Mouse (Mus musculus) 3134 (cell line): Measurements from ENCODE around the gene Asb5.

ENCODE experiments used
- DNase-seq: peaks from one replicate; pipeline ENCODE4 v3.0.0-alpha.2; 2011; ENCODE audit warnings: low spot score; ENCODE audit not compliant: insufficient read length; ENCODE audit errors: extremely low read depth

The Asb5 gene

DNA sequence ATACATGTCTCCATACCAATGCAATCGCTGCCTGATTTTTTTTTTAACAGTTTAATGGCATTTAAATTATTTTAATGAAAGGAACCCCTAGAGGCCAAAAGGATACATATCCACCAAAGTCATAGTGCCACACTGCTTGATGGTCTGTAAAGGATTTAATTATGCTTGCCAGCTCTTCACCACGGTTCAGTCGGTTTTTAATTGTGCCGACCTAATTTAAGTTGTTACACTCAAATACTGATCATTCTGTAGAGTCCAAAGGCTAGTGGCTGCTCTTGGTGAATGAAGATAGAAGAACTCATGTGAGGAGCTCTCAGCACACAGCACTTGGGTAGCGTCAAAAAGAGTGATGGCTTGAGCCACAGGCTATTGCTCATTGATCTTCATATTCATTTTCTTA, 5.8 kb downstream of the Asb5 start:
- DNase-seq: no peak

DNA sequence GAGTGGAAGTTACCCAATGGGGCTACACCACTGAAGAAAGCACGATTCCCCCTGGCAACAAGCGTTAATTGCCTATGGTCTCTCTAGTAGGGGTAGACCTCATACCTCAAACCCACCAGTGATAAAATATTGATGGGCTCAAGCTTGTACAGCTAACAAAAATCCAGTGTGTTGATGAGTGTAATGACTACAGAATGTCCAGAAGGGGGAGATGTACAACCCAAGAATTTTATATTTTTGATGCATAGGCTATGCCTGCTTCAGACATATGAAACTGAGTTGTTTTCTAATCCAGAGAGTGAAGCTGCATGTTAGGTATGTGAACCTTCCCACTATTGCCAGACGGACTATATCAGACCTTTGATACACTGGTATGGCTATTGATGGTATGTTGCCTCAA, 7.9 kb downstream of the Asb5 start:
- DNase-seq: no peak

DNA sequence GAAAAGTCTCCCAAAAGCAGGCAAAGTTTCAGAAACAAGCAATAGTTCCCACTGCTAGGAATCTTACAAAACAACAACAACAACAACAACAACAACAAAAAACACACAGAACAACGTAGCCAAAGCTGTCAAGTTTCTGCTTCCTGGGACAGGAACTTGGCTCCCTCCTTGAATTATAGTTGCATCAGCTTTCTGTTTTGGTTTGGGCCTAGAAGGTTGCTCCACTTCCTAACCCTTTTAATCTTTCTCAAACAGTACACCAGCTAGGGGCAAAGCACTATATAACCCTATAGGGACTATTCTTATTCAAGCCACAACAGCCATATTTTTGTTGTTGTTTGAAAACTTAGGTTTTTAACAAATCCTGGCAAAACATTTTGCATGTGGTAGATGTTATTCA, 12.0 kb downstream of the Asb5 start:
- no peak for DNase-seq

DNA sequence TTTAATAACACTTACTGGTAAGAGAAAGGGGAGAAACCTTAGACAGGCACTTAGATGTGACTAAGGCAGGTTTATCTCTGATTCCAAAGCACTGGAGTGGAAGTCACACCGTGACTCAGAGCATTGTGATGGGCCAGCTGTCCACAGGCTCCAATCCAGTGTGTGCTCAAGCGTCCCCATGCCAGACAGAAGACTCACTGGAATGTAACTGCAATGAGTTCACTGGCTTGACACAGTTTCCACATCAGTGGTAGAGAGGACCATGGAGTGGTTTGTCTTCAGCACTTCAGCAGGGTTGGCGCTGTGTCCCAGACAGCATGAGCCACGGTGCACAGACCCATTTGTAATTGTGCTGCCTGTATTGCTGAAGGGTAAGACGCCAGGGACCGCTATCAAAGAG, 19.0 kb downstream of the Asb5 start:
- DNase-seq: peak; percentile 73

DNA sequence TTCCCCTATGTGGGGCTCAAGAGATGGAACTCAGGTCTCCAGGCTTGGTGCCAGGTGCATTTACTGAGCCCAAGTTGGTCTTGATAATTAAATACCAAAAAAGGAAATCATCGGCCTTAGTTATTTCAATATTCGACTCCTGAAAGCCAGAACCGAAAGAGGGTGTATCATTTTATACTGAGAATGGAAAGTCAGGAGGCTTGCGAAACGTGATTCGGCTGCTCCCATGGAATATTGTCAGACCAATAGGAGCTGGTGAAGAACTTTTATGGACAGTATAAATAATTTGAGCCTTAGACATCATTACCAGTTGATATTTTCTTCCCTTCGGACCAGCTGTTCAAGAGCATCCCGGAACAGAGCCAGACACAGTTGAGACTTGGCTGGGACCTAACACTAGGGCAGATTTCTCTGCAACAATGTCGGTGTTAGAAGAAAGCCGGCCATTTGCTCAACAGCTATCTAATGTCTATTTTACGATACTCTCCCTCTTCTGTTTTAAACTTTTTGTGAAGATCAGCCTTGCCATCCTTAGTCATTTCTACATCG, 20.7 kb downstream of the Asb5 start:
- DNase-seq: no peak

DNA sequence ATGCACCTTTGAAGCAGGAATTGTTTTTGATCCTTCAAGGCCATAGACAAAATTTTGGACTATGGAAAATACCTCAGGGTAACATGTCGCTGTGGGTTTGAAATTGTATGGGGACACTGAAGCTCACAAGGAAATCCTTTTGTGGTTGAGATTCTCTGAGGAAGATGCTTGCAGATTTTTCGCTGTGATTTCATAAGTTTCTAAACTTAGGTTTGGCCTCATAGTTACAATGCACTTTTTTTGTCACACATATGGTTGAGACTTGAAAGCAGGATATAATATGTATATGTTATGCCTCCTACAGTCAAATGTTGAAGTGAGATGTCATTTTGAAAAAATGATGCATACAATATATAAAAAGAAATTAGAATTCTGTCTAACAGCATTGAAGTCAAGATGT, 25.5 kb downstream of the Asb5 start:
- no peak for DNase-seq

DNA sequence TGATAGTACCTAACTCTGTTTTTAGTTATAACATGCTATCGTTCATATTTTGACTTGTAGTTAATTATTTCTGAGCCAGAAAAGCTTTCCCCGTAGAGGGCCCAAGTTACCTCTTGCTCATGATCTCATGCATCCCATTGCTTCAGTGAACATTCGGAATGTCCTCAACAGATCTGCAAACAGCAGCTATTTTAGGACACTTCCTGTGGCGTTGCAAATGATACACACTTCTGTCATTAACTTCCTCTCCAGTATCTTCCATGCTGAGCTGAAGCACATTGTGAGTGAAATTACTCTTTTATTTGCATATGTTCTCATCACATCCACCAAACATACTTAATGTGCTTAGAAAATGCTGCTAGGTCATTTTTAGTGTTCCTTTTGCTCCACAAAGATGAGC, 32.8 kb downstream of the Asb5 start:
- DNase-seq: no peak

DNA sequence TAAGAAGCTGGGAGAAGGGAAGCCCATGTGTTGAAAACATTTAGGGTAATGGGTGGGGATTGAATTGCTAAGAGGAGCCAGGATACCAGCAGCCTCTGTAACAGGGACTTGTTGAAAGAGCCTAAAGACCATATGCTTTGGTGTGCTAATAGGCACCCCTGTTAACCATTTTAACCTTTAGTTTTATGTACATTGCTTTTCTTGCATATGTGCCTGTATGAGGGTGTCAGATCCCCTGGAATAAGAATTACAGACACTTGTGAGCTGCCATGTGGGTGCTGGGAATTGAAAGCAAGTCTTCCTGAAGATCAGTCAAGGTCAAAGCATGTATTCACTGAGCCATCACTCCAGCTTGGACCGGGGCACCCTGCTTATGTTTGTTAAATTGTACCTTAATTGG, 35.8 kb downstream of the Asb5 start:
- no peak for DNase-seq

DNA sequence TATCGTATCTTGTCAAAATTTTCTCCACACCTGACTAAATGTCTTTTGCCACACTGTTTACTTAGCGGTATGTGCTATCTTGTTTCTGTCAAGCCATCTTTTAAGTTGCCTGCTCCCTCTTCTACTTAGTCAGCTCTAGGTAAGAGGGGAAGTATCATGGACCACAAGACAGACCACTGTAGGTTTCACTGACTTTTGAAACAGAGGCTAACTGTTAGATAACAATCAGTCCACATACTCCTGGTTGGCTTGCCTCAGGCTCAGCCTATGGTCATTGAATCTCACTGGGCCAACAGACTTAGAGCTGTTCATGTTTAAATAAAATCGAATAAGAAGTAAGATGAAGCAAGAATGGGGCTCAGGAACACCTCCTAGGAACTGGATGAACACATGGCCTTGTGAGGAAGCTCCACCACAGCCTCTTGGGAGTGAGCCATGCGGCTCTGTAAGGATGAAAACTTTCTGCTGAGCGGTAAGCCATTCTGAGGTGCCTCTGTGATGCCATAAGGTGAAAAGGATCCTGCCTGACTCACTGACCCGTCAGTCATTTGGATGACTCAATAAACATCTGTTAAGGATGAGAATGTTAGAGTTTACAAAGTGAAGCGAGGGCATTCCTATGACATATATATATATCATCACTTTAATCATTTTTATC, 36.4 kb downstream of the Asb5 start:
- DNase-seq: peak; percentile 10

DNA sequence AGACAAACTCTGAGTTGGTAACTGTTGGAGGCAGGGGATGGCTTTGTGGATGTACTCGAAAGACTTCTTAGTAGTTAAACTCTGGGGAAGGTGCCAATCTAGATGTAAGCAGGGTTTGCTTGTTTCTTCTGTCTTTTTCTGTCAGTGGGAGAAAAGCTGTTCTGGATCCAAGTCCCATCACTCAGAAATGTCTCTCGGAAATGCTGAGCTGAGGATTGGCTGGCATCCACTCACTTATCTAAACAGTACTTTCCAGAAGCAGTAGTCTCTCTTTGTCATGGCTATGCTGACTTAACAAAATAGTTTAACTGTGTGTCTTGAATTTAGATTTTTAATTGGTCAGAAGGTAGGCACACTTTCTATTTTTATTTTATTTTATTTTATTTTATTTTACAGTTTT, 37.8 kb downstream of the Asb5 start:
- DNase-seq: no peak

DNA sequence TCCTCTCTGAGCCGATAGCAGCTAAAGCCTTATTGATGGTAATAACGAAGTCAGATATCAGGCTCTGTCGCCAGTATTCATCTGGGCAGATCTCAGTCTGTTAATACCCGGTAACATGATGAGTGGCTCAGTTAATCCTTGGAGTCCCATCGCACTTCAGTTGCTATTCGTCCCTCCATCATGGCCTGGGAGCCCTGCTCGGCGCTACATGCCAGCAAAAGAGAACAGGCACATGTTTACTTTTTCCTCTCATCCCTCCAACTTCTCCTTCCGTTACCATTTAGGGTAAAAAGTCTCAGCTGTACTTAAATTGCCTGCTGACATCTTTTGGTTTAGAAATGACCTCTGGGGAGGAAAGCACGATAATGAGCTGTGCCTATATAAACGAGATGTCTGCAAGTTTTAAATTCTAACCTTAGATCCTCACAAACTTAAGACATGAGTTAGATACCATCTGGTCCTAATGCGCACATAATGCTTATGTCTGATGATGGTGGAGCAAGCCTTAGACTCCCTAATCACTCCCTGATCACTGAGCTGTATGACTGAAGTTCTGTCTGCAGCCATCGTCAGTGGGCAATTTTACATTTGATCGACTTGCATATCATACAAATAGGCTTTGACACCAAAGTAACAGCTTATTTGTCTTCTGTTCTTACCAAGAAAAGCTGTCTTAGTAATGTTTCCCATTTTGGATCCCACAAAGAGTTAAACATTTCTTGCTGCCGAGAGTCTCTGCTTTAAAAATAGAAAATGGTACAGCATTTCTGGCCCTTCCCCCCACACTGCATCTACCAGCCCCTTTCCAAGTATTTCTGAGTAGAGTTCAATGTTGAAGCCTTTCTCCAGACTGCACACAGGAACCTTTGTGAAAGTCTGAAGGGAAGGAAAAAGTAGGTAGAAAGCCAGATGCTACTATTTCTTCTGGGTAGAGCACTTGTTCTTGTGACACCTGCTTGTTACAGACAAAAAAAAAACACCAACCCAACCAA, 41.5 kb downstream of the Asb5 start:
- DNase-seq: no peak

DNA sequence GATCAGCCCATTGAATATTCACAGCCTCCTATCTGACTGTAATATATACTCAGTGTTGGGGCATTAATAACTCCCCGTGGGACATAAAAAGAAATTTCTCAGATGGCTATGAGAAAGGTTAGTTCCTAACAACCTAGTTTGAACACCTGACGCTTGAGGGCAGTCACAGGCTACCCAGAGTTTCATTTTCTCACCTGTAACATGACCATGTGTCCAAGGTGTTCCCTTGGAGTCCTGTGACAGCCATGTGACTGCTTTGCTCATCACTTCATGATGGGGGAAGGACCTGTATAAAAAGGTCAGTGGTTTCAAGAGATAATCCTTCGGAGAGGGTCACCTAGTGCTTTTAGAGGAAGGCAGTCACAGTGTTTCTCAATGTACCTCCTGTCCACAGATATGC, 52.1 kb downstream of the Asb5 start:
- no peak for DNase-seq

DNA sequence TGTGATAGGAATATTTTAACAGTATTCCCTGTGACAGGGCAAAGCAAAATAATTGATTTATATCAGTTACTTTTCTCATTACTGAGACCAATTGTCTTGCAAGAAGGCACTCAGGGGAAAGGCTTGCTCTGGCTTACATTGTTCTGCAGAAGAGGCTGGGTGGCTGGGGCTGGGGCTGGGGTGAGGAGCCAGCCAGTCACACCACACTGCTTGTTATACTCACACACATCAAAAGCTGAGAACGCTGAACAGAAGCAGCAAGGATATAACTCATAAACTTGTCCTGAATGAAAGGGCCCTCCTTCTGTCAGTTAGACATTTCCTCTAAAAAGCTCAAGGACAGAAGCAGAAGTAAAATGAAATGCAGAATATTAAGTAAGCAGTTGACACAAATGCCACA, 53.5 kb downstream of the Asb5 start:
- no peak for DNase-seq

DNA sequence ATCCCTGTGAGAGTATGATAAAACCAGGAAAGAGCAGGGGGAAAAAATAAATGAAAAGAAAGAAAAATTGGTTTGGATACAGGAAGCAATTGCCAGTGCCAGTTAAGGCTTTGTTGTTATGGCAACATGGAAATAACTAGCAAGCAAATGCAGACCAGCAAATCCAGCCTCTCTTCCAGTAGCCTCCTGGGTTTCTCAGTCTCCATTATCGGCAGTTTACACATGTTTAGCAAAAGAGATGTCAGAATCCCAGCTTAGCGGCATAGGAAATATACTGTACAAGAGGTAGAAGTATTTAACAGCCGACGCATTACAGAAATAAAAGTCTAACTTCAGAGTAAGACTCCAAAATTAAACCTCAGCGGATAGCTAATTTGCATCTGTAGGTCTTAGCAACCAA, 65.3 kb downstream of the Asb5 start:
- DNase-seq: no peak

DNA sequence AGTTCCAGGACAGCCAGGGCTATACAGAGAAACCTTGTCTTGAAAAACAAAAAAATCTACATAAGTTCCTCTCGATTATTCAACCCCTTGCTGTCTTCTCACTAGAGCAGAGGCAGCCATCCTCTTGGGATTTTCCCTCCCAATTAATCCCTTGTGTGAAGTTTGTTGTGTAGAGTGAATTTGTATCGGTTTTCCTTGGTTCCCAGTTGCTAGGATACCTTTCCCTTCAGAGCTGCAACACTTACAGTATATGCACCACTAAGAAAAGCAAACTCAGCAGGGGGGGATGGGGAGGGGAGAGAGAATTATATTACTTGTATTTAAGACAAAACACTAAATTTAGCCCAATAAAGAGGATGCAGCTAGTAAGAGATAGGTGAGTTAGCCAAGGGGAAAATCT, 66.7 kb downstream of the Asb5 start:
- DNase-seq: no peak

DNA sequence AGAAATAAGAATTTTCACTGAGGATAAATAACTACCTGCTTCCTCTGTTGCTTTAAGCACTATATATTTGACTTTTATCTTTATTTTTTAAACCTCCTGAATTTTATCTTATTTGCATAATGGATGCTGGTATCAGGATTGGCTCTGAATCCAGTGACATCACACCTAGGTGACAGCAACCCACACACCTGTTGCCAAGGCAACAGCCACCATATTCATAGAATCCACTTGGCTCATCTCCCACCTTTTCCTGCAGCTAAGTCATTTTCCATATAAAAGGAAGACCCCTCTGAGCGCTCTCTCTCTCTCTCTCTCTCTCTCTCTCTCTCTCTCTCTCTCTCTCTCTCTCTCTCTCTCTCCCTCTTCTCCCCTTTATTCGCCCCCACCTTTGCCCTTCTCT, 67.6 kb downstream of the Asb5 start:
- no peak for DNase-seq

DNA sequence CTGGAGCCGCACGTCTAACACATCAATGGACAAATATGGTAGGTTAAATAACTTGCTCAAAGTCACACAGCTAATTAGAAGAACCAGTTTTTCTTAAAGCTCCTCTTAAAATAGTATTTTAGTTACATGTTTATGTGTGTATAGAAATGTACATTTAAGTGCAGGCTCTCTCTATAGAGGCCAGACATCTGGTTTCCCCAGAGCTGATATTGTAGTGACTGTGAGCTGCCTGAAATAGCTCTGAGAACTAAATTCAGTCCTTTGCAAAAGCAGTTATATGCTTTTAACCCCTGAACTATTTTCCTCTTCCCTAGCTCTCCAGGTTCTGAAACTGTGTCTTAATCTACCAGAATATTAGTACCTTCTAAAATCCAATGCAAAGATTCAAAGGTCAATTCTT, 68.0 kb downstream of the Asb5 start:
- DNase-seq: no peak

DNA sequence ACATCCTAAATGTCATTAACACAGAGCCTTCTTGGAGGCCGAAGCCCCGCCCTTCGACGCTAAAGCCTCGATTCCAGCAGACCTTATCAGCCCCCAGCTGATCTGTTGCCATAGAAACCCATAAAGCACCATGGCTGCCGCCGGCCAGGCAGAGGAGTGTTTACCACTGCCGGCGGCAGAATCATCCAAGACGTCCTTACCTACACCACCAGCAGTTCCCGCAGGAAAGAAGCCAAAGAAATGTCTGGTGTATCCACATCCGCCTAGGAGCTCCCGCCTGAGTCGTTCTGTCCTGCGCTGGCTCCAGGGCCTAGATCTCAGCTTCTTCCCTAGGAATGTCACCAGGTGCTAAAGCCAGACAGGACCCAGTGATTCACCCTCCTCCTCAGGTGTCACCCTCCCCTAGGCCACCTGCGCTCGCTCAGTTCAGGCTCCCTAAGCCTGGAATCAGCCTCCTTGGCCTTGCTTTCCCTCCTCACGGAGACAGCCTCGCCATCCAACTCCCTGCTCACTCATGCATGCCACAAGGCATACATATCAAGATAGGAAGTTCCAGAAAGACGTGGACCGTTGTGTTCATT, 71.4 kb downstream of the Asb5 start, which contains the start of gene Spata4:
Spata4 (plus strand) TSS at position 111 of the 581 bp plus-strand sequence.
- no peak for DNase-seq

DNA sequence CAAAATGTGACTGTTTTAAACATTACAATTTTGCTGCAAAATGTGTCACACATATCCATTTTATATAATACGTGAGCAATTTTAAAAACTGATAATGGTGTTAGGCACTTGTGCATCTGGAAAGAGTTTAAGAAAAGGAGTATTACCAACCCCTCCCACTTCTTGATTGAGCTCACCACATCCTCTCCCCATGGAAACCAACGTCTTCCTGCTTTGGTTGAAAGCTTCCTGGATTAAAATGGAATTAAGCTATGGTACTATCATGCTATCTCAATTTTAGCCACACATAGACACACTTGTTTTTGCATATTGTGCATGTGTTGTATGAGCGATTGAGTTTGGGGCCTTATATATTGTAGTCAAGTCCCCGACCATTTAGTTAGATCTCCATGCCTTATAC, 74.1 kb downstream of the Asb5 start:
- DNase-seq: no peak

DNA sequence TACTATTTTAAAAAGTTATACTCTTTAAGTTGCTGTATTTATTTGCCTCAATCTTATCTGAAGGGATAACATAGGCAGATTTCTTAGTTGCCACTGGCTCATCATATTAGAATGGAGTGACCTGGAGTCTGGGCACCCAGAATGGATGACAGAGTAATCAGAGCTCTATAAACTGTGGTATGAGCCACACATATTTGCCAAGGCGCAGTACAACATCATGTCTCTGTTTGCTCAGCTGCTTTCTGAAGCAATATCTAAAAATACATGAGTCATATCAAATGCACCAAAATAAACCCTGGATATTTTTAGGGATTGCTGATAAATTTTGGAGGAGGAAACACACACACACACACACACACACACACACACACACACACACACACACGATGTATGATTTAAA, 80.0 kb downstream of the Asb5 start:
- peak; percentile 45 for DNase-seq

DNA sequence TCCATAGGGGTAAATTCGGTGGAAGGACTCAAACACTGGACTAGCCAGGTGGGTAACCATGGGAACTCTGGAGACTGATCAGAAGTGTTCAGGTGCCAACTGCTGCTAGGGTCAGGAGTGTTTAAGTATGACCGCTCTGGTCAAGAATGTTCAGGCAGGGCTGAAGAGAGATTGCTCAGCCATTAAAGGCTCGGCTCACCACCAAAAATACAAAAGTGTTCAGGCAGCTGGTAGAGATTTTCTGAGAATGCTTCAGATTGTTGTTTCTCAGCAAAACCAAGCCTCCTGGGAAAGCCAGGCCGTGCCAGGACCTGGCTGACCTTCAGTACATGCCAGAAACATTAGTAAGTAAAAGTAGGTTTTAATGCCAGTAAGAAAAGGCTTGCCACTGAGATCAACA, 80.9 kb downstream of the Asb5 start:
- DNase-seq: peak; percentile 80
